Mouse (Mus musculus): ENCODE results near the gene Trip6. TPM values are rescaled to one million over a fixed set of nuclear protein-coding genes. Genes with fewer than 3 reads are reported as not detected.

Gene Trip6
- total and polyA plus RNA-seq, 3 experiments, result 0.86 to 3.9 (median 1.8) TPM

DNA sequence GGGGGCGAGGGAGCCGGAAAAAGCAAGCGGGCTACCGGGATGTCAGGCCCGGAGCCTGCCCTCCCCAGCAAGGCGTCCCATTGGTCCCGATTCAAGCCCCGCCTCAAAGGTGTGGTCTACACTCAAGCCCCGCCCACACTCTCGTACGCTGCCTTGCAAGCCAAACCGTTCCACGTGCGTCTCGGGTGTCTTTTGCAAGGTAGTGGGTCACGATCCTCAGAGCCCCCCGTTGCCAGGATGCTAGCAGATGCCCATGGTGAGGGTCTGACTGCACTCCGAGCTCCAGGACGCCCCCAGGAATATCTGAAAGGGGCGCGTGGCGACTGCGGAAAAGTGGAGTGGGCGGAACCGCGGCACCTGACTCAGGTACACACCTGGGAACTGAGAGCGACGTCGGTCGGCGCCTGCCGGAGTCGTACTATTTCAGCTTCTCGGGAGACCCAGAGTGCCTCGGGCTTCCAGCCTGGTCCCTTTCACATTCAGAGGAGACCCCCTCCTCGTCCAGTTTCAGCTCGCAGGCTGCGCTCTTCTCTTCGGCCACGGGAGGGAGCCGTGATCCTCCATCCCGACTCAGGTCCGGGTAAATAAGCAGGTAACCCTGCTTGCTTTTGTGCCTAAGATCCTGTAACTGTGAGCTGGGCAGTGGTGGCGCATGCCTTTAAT is 19.4 kb upstream of the Trip6 start, which contains the start of gene Slc12a9 (continued):
- TF ChIP-seq ZMIZ1 (IDR thresholded peaks at IDR 0.05; ENCODE audit: low read depth, low read length), result no peak; the same call in 1 of the 2 replicates
- peak; percentile 56 for TF ChIP-seq RAD21 (IDR thresholded peaks at IDR 0.05; ENCODE audit: low read depth, low read length)
- TF ChIP-seq NRF1 (IDR thresholded peaks at IDR 0.05; ENCODE audit: low read depth, low read length), result no peak
- TF ChIP-seq UBTF (IDR thresholded peaks at IDR 0.05; ENCODE audit: low read depth, low read length), result no peak
- 0 out of 2 replicates have a peak, but pooled peaks have one; percentile 14 for TF ChIP-seq RCOR1 (conservative IDR thresholded peaks at IDR 0.05; ENCODE audit: low read depth, low read length)
- no peak for TF ChIP-seq CHD2 (IDR thresholded peaks at IDR 0.05; ENCODE audit: low read length)
- TF ChIP-seq MEF2A (IDR thresholded peaks at IDR 0.05; ENCODE audit: borderline replicate concordance, low read depth, low read length), result no peak
- TF ChIP-seq IRF4 (IDR thresholded peaks at IDR 0.05; ENCODE audit: low read depth, low read length), result 0 out of 2 replicates have a peak, but pooled peaks have one; percentile 5
- TF ChIP-seq ZKSCAN1 (IDR thresholded peaks at IDR 0.05; ENCODE audit: borderline replicate concordance, low read depth, low read length), result no peak
- peak; percentile 61 for TF ChIP-seq ELF1 (IDR thresholded peaks at IDR 0.05; ENCODE audit: low read depth, low read length)
- TF ChIP-seq CHD1 (IDR thresholded peaks at IDR 0.05; ENCODE audit: low read depth, low read length), result no peak
- no peak for TF ChIP-seq E2F4 (IDR thresholded peaks at IDR 0.05; ENCODE audit: insufficient replicate concordance, low read depth, low read length)
- TF ChIP-seq JUND (conservative IDR thresholded peaks at IDR 0.05; ENCODE audit: low read depth, low read length), result no peak
- no peak for TF ChIP-seq PAX5 (IDR thresholded peaks at IDR 0.05; ENCODE audit: low read length)
- TF ChIP-seq MAFK (IDR thresholded peaks at IDR 0.05; ENCODE audit: insufficient replicate concordance, low read length), result no peak
- no peak for TF ChIP-seq KAT2A (IDR thresholded peaks at IDR 0.05; ENCODE audit: insufficient replicate concordance, low read length)

DNA sequence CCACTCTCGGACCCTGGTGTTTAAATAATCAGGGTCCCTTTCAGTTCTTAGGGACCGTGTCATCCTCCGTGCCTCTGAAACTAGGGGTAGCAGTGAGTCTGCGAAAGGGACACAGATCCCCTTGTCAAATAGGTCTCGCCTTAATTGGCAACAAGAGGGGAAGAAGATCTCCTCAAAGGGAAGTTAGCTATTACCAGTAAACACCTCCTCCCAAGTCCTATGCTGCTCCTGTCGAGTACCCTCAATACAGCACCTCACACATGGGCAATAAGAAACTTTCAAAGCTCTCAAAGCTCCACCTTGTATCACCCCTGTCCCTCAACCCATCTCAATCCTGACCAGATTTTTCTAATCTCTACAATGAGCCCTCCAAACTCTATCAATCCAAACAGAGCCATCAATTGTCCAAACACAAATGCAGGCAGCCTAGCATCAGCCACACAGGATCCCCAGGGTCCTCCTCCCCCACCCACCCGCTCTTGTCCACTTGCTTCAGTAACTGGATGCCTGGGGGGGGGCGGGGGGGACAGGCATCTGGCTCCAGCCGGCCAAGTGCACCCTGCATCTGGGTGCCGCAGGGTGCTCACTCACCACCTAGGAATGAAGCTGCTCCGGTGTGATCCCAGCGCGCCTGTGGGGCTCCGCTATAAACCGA is 18.8 kb upstream of the Trip6 start:
- peaks cover 28% of the 10 kb centered on the region for H3K27me3 ChIP-seq (replicated peaks)
- dilution Hi-C loops (cut with MboI; ENCODE audit: extremely low pct_ligation_motif_present, extremely low pct_unique_long_range_greater_than_20kb, low sequenced_read_pairs) (no loop called here), in situ Hi-C loops (cut with MboI; ENCODE audit: low pct_ligation_motif_present, low pct_unique_long_range_greater_than_20kb, low sequenced_read_pairs) (loop anchor here (10.0 kb wide), 1 partner anchor 152 kb away; no protein-coding TSS in a partner anchor)
- H3K4me3 ChIP-seq (replicated peaks in 1 of 3; ENCODE audit: low read depth in 2 of 3, low read length in 2 of 3, poor library complexity in 1 of 3), result peak overlapping the region; percentile 71 to 75 (median 74)
- H3K27ac ChIP-seq (ENCODE audit: insufficient read depth, low read depth), result no peak overlapping the region
- peaks cover 14 to 34% of the 10 kb centered on the region in 2 experiments for H3K4me1 ChIP-seq (ENCODE audit: control insufficient read depth in 1 of 2, insufficient read depth in 2 of 2)
- H3K4me2 ChIP-seq (ENCODE audit: insufficient read depth, low read depth, poor library complexity, severe bottlenecking), result peak overlapping the region; percentile 68
- no peaks in the 10 kb centered on the region for H3K9me3 ChIP-seq (replicated peaks; ENCODE audit: low read length)
- H3K79me2 ChIP-seq (replicated peaks; ENCODE audit: control insufficient read depth, extremely low read depth, insufficient read depth, poor library complexity, severe bottlenecking), result no peaks in the 10 kb centered on the region
- H3K9ac ChIP-seq (ENCODE audit: insufficient read depth, low read depth), result peak overlapping the region; percentile 81
- TF ChIP-seq TBP (conservative IDR thresholded peaks at IDR 0.05; ENCODE audit: low read depth, low read length) (no peak), RCOR1 (conservative IDR thresholded peaks at IDR 0.05; ENCODE audit: low read depth, low read length) (no peak), MAFK (IDR thresholded peaks at IDR 0.05; ENCODE audit: insufficient replicate concordance, low read length) (no peak), HCFC1 (IDR thresholded peaks at IDR 0.05; ENCODE audit: low read depth, low read length) (no peak), RAD21 (IDR thresholded peaks at IDR 0.05; ENCODE audit: low read depth, low read length) (no peak), IRF4 (IDR thresholded peaks at IDR 0.05; ENCODE audit: low read depth, low read length) (no peak), NELFE (IDR thresholded peaks at IDR 0.05; ENCODE audit: low read depth, low read length) (0 out of 2 replicates have a peak, but pooled peaks have one; percentile 25), ELF1 (IDR thresholded peaks at IDR 0.05; ENCODE audit: low read depth, low read length) (no peak)
- no peak for DNase-seq (ENCODE audit: extremely low read depth)
- H3K36me3 ChIP-seq (replicated peaks in 1 of 2; ENCODE audit: control insufficient read depth in 1 of 2, insufficient read depth in 1 of 2, low read length in 1 of 2), result peaks cover 2 to 25% of the 10 kb centered on the region in 2 experiments
